Mouse (Mus musculus): ENCODE data around the gene Gm20388. TPM values are rescaled to one million over a fixed set of nuclear protein-coding genes. Genes with fewer than 3 reads are reported as not detected.

Gm20388 gene
- polyA plus RNA-seq, 1 experiment from 2014 or later: 47.1 TPM

GRCm38 (mm10) chr8:124386225-124386899 is 4475.7 kb downstream of the Gm20388 start:
- H3K4me3 ChIP-seq (ENCODE audit: inconsistent target): no peak overlapping the region
- H3K79me2 ChIP-seq (ENCODE audit: inconsistent target): no peaks in the 10 kb centered on the region
- H3K36me3 ChIP-seq (ENCODE audit: inconsistent target): no peaks in the 10 kb centered on the region
- no peak overlapping the region for H3K27ac ChIP-seq
- 77% methylated on average over 23 of the region's 23 CpGs for WGBS (ENCODE audit: missing documents)

GRCm38 (mm10) chr8:124389495-124389894 is 4478.9 kb downstream of the Gm20388 start:
- WGBS (ENCODE audit: missing documents): 89% methylated on average over 11 of the region's 11 CpGs
- no peak overlapping the region for H3K27ac ChIP-seq
- H3K4me3 ChIP-seq (ENCODE audit: inconsistent target): no peak overlapping the region
- no peaks in the 10 kb centered on the region for H3K79me2 ChIP-seq (ENCODE audit: inconsistent target)
- H3K36me3 ChIP-seq (ENCODE audit: inconsistent target): no peaks in the 10 kb centered on the region

GRCm38 (mm10) chr8:124391191-124391590 is 4480.6 kb downstream of the Gm20388 start:
- Histone ChIP-seq H3K27ac (no peak overlapping the region), H3K4me3 (ENCODE audit: inconsistent target) (no peak overlapping the region), H3K36me3 (ENCODE audit: inconsistent target) (no peaks in the 10 kb centered on the region), H3K79me2 (ENCODE audit: inconsistent target) (no peaks in the 10 kb centered on the region)
- WGBS (ENCODE audit: missing documents): 88% methylated on average over 7 of the region's 7 CpGs

- Histone ChIP-seq H3K36me3 (ENCODE audit: inconsistent target) (no peaks in the 10 kb centered on the region), H3K4me3 (ENCODE audit: inconsistent target) (no peak overlapping the region), H3K79me2 (ENCODE audit: inconsistent target) (no peaks in the 10 kb centered on the region), H3K27ac (no peak overlapping the region)
- WGBS (ENCODE audit: missing documents): 66% methylated on average over 10 of the region's 10 CpGs
These were observed 4481.8 kb downstream of the Gm20388 start for GRCm38 (mm10) chr8:124392271-124393012.

- Histone ChIP-seq H3K27ac (no peak overlapping the region), H3K36me3 (ENCODE audit: inconsistent target) (no peaks in the 10 kb centered on the region), H3K79me2 (ENCODE audit: inconsistent target) (no peaks in the 10 kb centered on the region), H3K4me3 (ENCODE audit: inconsistent target) (no peak overlapping the region)
- WGBS (ENCODE audit: missing documents): 85% methylated on average over 4 of the region's 5 CpGs
These were observed 4482.4 kb downstream of the Gm20388 start for GRCm38 (mm10) chr8:124393013-124393412.

- Histone ChIP-seq H3K36me3 (ENCODE audit: inconsistent target) (no peaks in the 10 kb centered on the region), H3K79me2 (ENCODE audit: inconsistent target) (no peaks in the 10 kb centered on the region), H3K4me3 (ENCODE audit: inconsistent target) (no peak overlapping the region), H3K27ac (no peak overlapping the region)
- 77% methylated on average over 4 of the region's 4 CpGs for WGBS (ENCODE audit: missing documents)
These were observed 4483.3 kb downstream of the Gm20388 start for GRCm38 (mm10) chr8:124393927-124394326.

- Histone ChIP-seq H3K79me2 (ENCODE audit: inconsistent target) (no peaks in the 10 kb centered on the region), H3K4me3 (ENCODE audit: inconsistent target) (no peak overlapping the region), H3K36me3 (ENCODE audit: inconsistent target) (no peaks in the 10 kb centered on the region), H3K27ac (no peak overlapping the region)
- WGBS (ENCODE audit: missing documents): 86% methylated on average over 7 of the region's 7 CpGs
These were observed 4484.3 kb downstream of the Gm20388 start for GRCm38 (mm10) chr8:124394951-124395350.

Other genes starting within 250 kb of the Gm20388 start
- gene Wfdc1, start 244.5 kb upstream of the Gm20388 start, polyA plus RNA-seq (2018): not detected in 3 replicates
- gene Atp2c2, start 210.8 kb upstream of the Gm20388 start, polyA plus RNA-seq (2018): not detected in 3 replicates
- gene Tldc1, start 132.4 kb upstream of the Gm20388 start, polyA plus RNA-seq (2018): 9.6 to 10.4 TPM (median 10.1 TPM) in 3 replicates
- gene Cotl1, start 70.3 kb upstream of the Gm20388 start, polyA plus RNA-seq (2018): 407 to 941 TPM (median 598 TPM) in 3 replicates
- gene Klhl36, start 48.6 kb upstream of the Gm20388 start, polyA plus RNA-seq (2018): 2.8 to 6.7 TPM (median 5.1 TPM) in 3 replicates
- 21.1 to 45.0 TPM (median 40.8 TPM) in 3 replicates for gene Usp10, start 481 bp upstream of the Gm20388 start, polyA plus RNA-seq (2018)
- gene Crispld2, start 81.6 kb downstream of the Gm20388 start, polyA plus RNA-seq (2018): 0.07 to 0.09 TPM in 2 of 3 replicates, not detected in the other
- gene Zdhhc7, start 190.6 kb downstream of the Gm20388 start, polyA plus RNA-seq (2018): 18.5 to 34.0 TPM (median 27.8 TPM) in 3 replicates
- 25.6 to 29.2 TPM (median 26.4 TPM) in 3 replicates for gene 6430548M08Rik, start 203.3 kb downstream of the Gm20388 start, polyA plus RNA-seq (2018)

Data from macrophage (primary cell).